Mouse (Mus musculus) thymus, postnatal 0 days (tissue): Measurements from ENCODE around the gene Rpusd4. TPM values are rescaled to one million over a fixed set of nuclear protein-coding genes. Genes with fewer than 3 reads are reported as not detected.

Experiments used
- polyA plus RNA-seq: library from polyadenylated mRNA; unstranded; fragments of >200 nt; fragmentation: Nextera tagmentation; extraction: Ambion mirVana; gene quantifications from 2 replicates; pipeline ENCODE4 v1.2.1, GENCODE M21; 2015

Gene Rpusd4
- polyA plus RNA-seq, 1 experiment from 2014 or later, result 39.2 TPM

Other genes with a start within 250 kb of the Rpusd4 start
- gene St3gal4, start 148.6 kb upstream of the Rpusd4 start, polyA plus RNA-seq, result 15.2 and 15.5 TPM in 2 replicates
- 64.3 and 69.3 TPM in 2 replicates for gene Dcps, start 91.8 kb upstream of the Rpusd4 start, polyA plus RNA-seq
- gene Srpr, start 67.7 kb upstream of the Rpusd4 start, polyA plus RNA-seq, result 93.5 and 101 TPM in 2 replicates
- 2.9 and 3.1 TPM in 2 replicates for gene Tirap, start 67.6 kb upstream of the Rpusd4 start, polyA plus RNA-seq
- gene Foxred1, start 56.8 kb upstream of the Rpusd4 start, polyA plus RNA-seq, result 28.7 and 35.7 TPM in 2 replicates
- gene Fam118b, start 60 bp upstream of the Rpusd4 start, polyA plus RNA-seq, result 33.1 and 35.1 TPM in 2 replicates
- 1.5 and 2.0 TPM in 2 replicates for gene Cdon, start 153.3 kb downstream of the Rpusd4 start, polyA plus RNA-seq